Mouse (Mus musculus): ENCODE data around the gene Rpl10l. TPM values are rescaled to one million over a fixed set of nuclear protein-coding genes. Genes with fewer than 3 reads are reported as not detected.

Rpl10l gene
- not detected in 2 replicates for polyA plus RNA-seq (2016; fragmentation: Nextera tagmentation; extraction: Ambion mirVana)

- H3K27me3 ChIP-seq (ENCODE audit: low read depth, poor library complexity, severe bottlenecking): no peaks in the 10 kb centered on the region
- DNase-seq (ENCODE audit: low spot score): no peak
- WGBS: 97% methylated on average over 44 of the region's 44 CpGs
- H3K27ac ChIP-seq: no peak within 1 kb of the TSS
- H3K9me3 ChIP-seq (replicated peaks): no peaks in the 10 kb centered on the region
- no peak within 1 kb of the TSS for H3K4me3 ChIP-seq
- H3K4me1 ChIP-seq: no peaks in the 10 kb centered on the region
- no peaks in the 10 kb centered on the region for H3K36me3 ChIP-seq
Measured at GRCm38 (mm10) chr12:66283991-66284622, at the start of gene Rpl10l. TSS of gene Rpl10l (minus strand) at chr12:66284401.

GRCm38 (mm10) chr12:66275890-66276289, 8.3 kb downstream of the Rpl10l start:
- DNase-seq (ENCODE audit: low spot score): no peak
- H3K4me3 ChIP-seq: no peak overlapping the region
- WGBS: 90% methylated on average over 3 of the region's 3 CpGs
- H3K27ac ChIP-seq: no peak overlapping the region
- no peaks in the 10 kb centered on the region for H3K27me3 ChIP-seq (ENCODE audit: low read depth, poor library complexity, severe bottlenecking)
- no peaks in the 10 kb centered on the region for H3K4me1 ChIP-seq
- H3K9me3 ChIP-seq (replicated peaks): no peaks in the 10 kb centered on the region
- no peaks in the 10 kb centered on the region for H3K36me3 ChIP-seq

- Histone ChIP-seq H3K9me3 (replicated peaks) (no peaks in the 10 kb centered on the region), H3K4me1 (no peaks in the 10 kb centered on the region), H3K27ac (no peak overlapping the region), H3K36me3 (no peaks in the 10 kb centered on the region), H3K27me3 (ENCODE audit: low read depth, poor library complexity, severe bottlenecking) (no peaks in the 10 kb centered on the region), H3K4me3 (no peak overlapping the region)
- DNase-seq (ENCODE audit: low spot score): no peak
- WGBS: 90% methylated on average over 6 of the region's 6 CpGs
Measured at GRCm38 (mm10) chr12:66245461-66246099, 38.6 kb downstream of the Rpl10l start.

- 78% methylated on average over 3 of the region's 3 CpGs for WGBS
- no peaks in the 10 kb centered on the region for H3K4me1 ChIP-seq
- H3K27ac ChIP-seq: no peak overlapping the region
- H3K9me3 ChIP-seq (replicated peaks): no peaks in the 10 kb centered on the region
- H3K36me3 ChIP-seq: no peaks in the 10 kb centered on the region
- DNase-seq (ENCODE audit: low spot score): no peak
- H3K27me3 ChIP-seq (ENCODE audit: low read depth, poor library complexity, severe bottlenecking): no peaks in the 10 kb centered on the region
- H3K4me3 ChIP-seq: no peak overlapping the region
Measured at GRCm38 (mm10) chr12:66234158-66234557, 50.0 kb downstream of the Rpl10l start.

All from limb, embryonic 10.5 days (tissue).